Mouse (Mus musculus): ENCODE measurements around the gene Mgst1. TPM values are rescaled to one million over a fixed set of nuclear protein-coding genes. Genes with fewer than 3 reads are reported as not detected.

Mgst1 gene
- total RNA-seq, 2 experiments from 2014 or later, result 20.7 to 47.4 TPM

Other genes with a start within 250 kb of the Mgst1 start
- gene Slc15a5, start 60.4 kb upstream of the Mgst1 start, total RNA-seq (2021), result not detected

All from heart, postnatal 14 days (tissue).